Comparison of ENCODE assay signal across 29 mouse cellular contexts in the genomic region with DNA sequence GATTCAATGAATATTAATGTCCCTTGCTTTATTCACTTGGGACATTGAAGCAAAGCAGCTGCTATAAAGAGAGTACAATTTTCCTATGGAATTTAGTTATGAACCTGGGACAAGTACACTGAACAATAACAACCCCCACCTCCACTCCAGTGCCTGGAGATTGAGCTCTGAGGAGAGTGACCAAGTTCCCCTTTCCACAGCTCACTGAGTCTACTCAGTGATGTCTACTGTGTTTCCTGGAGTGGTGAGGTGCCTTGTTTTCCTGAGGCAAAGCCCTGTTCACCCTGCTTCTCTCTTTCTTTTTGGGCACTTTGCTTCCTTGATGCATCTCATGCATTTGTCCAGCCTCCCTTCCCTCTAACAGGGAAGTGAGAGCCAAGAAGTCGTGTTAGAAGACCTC. TPM values are rescaled to one million over a fixed set of nuclear protein-coding genes. Genes with fewer than 3 reads are reported as not detected.
A peak's percentile ranks its signal among the peaks of the same experiment; 100 is the strongest.
DNase-seq lines count a peak whose midpoint lies in the region; ATAC-seq and TF ChIP-seq lines count a peak whose summit lies in the region.
"Had no signal": no experiment of that assay in that cellular context is flagged by ENCODE, and none has a peak within 500 bp of the region (broad histone marks: within the 10 kb centered on the region; RNA-seq: fewer than 3 reads in every experiment).

No protein-coding gene starts in this region.

- no peak for DNase-seq in layer of hippocampus, adult 2 months (ENCODE audit: low spot score in 2 of 2)
- no peak for DNase-seq in layer of hippocampus, adult 9-10 months (ENCODE audit: low spot score)
- DNase-seq in B cell, adult 2 months = peak; percentile 44 to 52
- DNase-seq in R1 (ENCODE audit: low read depth, low spot score) = peak; percentile 10
- no peak for DNase-seq in neural tube, embryonic 10.5 days (ENCODE audit: extremely low spot score, low spot score)
- DNase-seq: adrenal gland, postnatal 14 days; cerebellum, adult 11 months; cerebellum, adult 9-10 months; cerebellum, postnatal 36 days; embryo, embryonic 11 days; forebrain, postnatal 0 days; kidney, adult 18-20 months; kidney, postnatal 25 days; liver; lung, embryonic 14.5 days; lung, postnatal 14 days; thymus, postnatal 14 days had no signal

- TF ChIP-seq CTCF in layer of hippocampus, adult 2 months (conservative IDR thresholded peaks at IDR 0.05) = no peak

- no peak overlapping the region for H3K4me3 ChIP-seq in layer of hippocampus, adult 2 months
- H3K4me3 ChIP-seq: embryonic facial prominence, embryonic 12.5 days; forebrain, embryonic 10.5 days; heart, embryonic 10.5 days; heart, embryonic 15.5 days; kidney, embryonic 15.5 days; myocyte; neural tube, embryonic 13.5 days had no signal

- peak overlapping the region; percentile 19; the same call in 1 of the 2 replicates for H3K27ac ChIP-seq in layer of hippocampus, adult 2 months
- H3K27ac ChIP-seq: embryonic facial prominence, embryonic 12.5 days; forebrain, embryonic 10.5 days; heart, embryonic 10.5 days; heart, embryonic 15.5 days; hindbrain, embryonic 14.5 days; kidney, embryonic 15.5 days; liver, embryonic 14.5 days had no signal

- peak; percentile 46; the same call in 1 of the 2 replicates for ATAC-seq in megakaryocyte progenitor cell, adult 5-6 weeks (replicated peaks; ENCODE audit: poor library complexity)
- ATAC-seq in erythroblast, adult 5-6 weeks (replicated peaks; ENCODE audit: low FRiP score, poor library complexity, severe bottlenecking) = no peak
- ATAC-seq: forebrain, postnatal 0 days; Patski had no signal

RNA-seq across cellular contexts. Expression of gene Nfu1, which starts 58.9 kb away (rescaled TPM):
- total RNA-seq in layer of hippocampus, adult 2 months (2021) = 10 to 100 TPM; 57.3 to 60.5 TPM
- total RNA-seq in megakaryocyte progenitor cell, adult 5-6 weeks (2015) = 104 and 108 TPM in 2 replicates
- total RNA-seq in megakaryocyte progenitor cell, adult 5-6 weeks (2017) = 76.0 and 86.0 TPM in 2 replicates
- 16.5 and 18.8 TPM in 2 replicates for total RNA-seq in erythroblast, adult 5-6 weeks (2015; ENCODE audit: low replicate concordance)
- total RNA-seq in erythroblast, adult 5-6 weeks (2017; ENCODE audit: low replicate concordance) = 15.8 and 25.9 TPM in 2 replicates

Comparison
In these comparisons a context has a peak if more than half of its experiments do, and no peak if none do; other contexts are left out.
1. DNase-seq: peak in B cell, adult 2 months (2 of 2) and R1 (single experiment); none in layer of hippocampus, adult 2 months (0 of 2), layer of hippocampus, adult 9-10 months (single experiment) and neural tube, embryonic 10.5 days (single experiment).